Mouse (Mus musculus): ENCODE measurements around the gene Kdm3a. TPM values are rescaled to one million over a fixed set of nuclear protein-coding genes. Genes with fewer than 3 reads are reported as not detected.

Kdm3a gene
- polyA plus RNA-seq, 1 experiment: 4.9 TPM

DNA sequence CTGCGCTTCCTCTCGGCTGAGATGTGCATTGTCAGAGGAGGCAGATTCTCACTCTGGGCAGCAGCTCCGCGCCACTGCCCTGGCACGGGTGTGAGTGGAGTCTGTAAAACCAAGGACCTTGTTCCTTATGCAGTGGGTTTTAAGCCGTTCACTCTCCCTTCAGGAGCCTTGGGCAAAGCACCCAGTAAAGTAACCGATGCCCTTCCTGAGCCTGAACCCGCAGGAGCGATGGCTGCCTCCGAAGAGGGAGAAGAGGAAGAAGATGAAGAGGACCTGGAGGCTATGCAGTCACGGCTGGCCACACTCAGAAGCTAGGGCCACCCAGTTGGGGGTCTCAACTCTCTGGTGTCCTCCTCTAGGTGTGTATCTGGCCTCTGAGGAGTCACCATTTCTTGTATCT is 53.3 kb downstream of the Kdm3a start:
- peaks cover 26% of the 10 kb centered on the region for H3K36me3 ChIP-seq (ENCODE audit: control insufficient read depth, insufficient read depth)
- H3K79me2 ChIP-seq (ENCODE audit: control insufficient read depth, insufficient read depth): no peaks in the 10 kb centered on the region
- TF ChIP-seq MYOD1 (IDR thresholded peaks at IDR 0.05; ENCODE audit: control insufficient read depth, insufficient read length, low read depth) (no peak), CEBPB (IDR thresholded peaks at IDR 0.05; ENCODE audit: low read depth) (no peak), USF1 (IDR thresholded peaks at IDR 0.05; ENCODE audit: low read depth) (no peak), CTCF (IDR thresholded peaks at IDR 0.05; ENCODE audit: control insufficient read depth, insufficient read depth, insufficient read length) (no peak)
- no peak overlapping the region for H3ac ChIP-seq (ENCODE audit: control insufficient read depth, insufficient read length, low read depth)
- no peak overlapping the region for H3K4me3 ChIP-seq (ENCODE audit: insufficient read depth, poor library complexity, severe bottlenecking)
- H3K27me3 ChIP-seq (ENCODE audit: control insufficient read depth, insufficient read depth, insufficient read length): no peaks in the 10 kb centered on the region
- H3K79me3 ChIP-seq (ENCODE audit: low read depth): no peaks in the 10 kb centered on the region

GRCm38 (mm10) chr6:71575359-71575758 is 57.4 kb downstream of the Kdm3a start:
- H3K36me3 ChIP-seq (ENCODE audit: control insufficient read depth, insufficient read depth): peaks cover 31% of the 10 kb centered on the region
- no peak overlapping the region for H3K4me3 ChIP-seq (ENCODE audit: insufficient read depth, poor library complexity, severe bottlenecking)
- no peaks in the 10 kb centered on the region for H3K27me3 ChIP-seq (ENCODE audit: control insufficient read depth, insufficient read depth, insufficient read length)
- no peak overlapping the region for H3ac ChIP-seq (ENCODE audit: control insufficient read depth, insufficient read length, low read depth)
- TF ChIP-seq CTCF (IDR thresholded peaks at IDR 0.05; ENCODE audit: control insufficient read depth, insufficient read depth, insufficient read length): no peak
- no peaks in the 10 kb centered on the region for H3K79me2 ChIP-seq (ENCODE audit: control insufficient read depth, insufficient read depth)
- H3K79me3 ChIP-seq (ENCODE audit: low read depth): no peaks in the 10 kb centered on the region

GRCm38 (mm10) chr6:71569025-71569424 is 63.8 kb downstream of the Kdm3a start:
- H3K79me3 ChIP-seq (ENCODE audit: low read depth): no peaks in the 10 kb centered on the region

DNA sequence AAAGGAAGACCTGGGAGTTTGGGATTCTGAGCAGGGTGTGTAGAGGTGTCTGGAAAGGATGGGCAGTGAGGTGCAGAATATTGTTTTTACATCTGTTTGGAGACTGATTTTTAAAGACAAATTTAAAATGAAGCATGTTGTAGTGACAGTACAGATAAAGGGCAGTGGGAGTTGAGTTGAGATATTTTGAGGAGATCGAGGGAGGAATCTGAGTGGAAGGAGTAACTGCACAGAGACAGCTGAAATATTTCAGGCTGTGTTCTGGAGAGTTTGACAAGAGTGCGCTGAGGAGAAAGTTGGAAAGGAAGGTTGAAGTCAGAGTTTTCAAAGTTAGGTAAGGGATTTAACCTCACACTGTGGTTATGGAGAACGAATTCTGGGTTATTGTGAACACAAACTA is 64.2 kb downstream of the Kdm3a start:
- Histone ChIP-seq H3K79me2 (ENCODE audit: control insufficient read depth, insufficient read depth) (no peaks in the 10 kb centered on the region), H3K4me3 (ENCODE audit: insufficient read depth, poor library complexity, severe bottlenecking) (no peak overlapping the region), H3ac (ENCODE audit: control insufficient read depth, insufficient read length, low read depth) (no peak overlapping the region), H3K36me3 (ENCODE audit: control insufficient read depth, insufficient read depth) (peaks cover 14% of the 10 kb centered on the region), H3K79me3 (ENCODE audit: low read depth) (no peaks in the 10 kb centered on the region), H3K27me3 (ENCODE audit: control insufficient read depth, insufficient read depth, insufficient read length) (no peaks in the 10 kb centered on the region)
- no peak for TF ChIP-seq MYOD1 (IDR thresholded peaks at IDR 0.05; ENCODE audit: control insufficient read depth, insufficient read length, low read depth)
- no peak for TF ChIP-seq MAX (IDR thresholded peaks at IDR 0.05)
- no peak for TF ChIP-seq MYOG (IDR thresholded peaks at IDR 0.05; ENCODE audit: control insufficient read depth, extremely low read depth, insufficient read length)
- TF ChIP-seq CTCF (IDR thresholded peaks at IDR 0.05; ENCODE audit: control insufficient read depth, insufficient read depth, insufficient read length): no peak
- no peak for TF ChIP-seq CEBPB (IDR thresholded peaks at IDR 0.05; ENCODE audit: low read depth)
- TF ChIP-seq FOSL1 (IDR thresholded peaks at IDR 0.05; ENCODE audit: insufficient read depth, low read length, poor library complexity, severe bottlenecking): no peak
- no peak for TF ChIP-seq USF1 (IDR thresholded peaks at IDR 0.05; ENCODE audit: low read depth)

More at GRCm38 (mm10) chr6:71569025-71569424, 63.8 kb downstream of the Kdm3a start:
- Histone ChIP-seq H3K27me3 (ENCODE audit: control insufficient read depth, insufficient read depth, insufficient read length) (no peaks in the 10 kb centered on the region), H3K36me3 (ENCODE audit: control insufficient read depth, insufficient read depth) (peaks cover 18% of the 10 kb centered on the region), H3K79me2 (ENCODE audit: control insufficient read depth, insufficient read depth) (no peaks in the 10 kb centered on the region), H3K4me3 (ENCODE audit: insufficient read depth, poor library complexity, severe bottlenecking) (no peak overlapping the region), H3ac (ENCODE audit: control insufficient read depth, insufficient read length, low read depth) (no peak overlapping the region)
- no peak for TF ChIP-seq MYOG (IDR thresholded peaks at IDR 0.05; ENCODE audit: control insufficient read depth, extremely low read depth, insufficient read length)
- no peak for TF ChIP-seq CTCF (IDR thresholded peaks at IDR 0.05; ENCODE audit: control insufficient read depth, insufficient read depth, insufficient read length)

DNA sequence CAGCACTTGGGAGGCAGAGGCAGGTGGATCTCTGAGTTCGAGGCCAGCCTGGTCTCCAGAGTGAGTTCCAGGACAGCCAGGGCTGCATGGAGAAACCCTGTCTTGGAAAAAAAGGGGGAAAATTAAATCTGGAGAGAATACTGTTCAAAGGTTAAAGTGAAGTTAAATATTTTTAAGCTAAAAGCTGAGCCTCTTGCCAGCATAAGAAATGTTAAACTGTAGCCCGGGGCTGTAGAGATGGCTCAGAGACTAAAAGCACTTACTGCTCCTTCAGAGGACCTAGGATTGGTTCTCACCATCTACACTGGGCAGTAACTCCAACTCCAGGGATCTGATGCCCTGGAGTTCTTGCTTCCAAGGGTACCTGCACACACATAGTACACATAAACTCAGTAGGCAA is 76.0 kb downstream of the Kdm3a start:
- H3K27me3 ChIP-seq (ENCODE audit: control insufficient read depth, insufficient read depth, insufficient read length): no peaks in the 10 kb centered on the region

DNA sequence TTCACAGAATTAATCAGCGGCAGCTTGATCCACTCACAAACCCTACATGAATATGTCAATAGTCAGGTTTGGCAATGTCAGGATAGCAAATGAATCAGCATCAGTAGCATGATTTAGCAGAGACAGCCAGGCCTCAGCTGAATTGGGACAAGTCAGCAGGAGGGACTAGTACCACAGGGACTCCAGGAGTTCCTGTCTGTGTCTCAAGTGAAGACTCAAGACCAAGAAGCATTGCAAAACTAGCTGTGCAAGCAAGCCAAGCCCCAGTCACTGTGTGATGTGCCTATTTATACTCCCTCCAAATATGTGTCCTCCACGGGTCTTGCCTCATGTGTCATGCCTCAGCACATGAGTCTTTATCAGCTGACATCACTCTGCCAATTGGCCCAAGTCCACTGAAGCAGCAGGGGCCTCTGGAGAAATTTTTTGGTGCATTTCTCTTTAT is 77.3 kb downstream of the Kdm3a start:
- H3K79me2 ChIP-seq (ENCODE audit: control insufficient read depth, insufficient read depth): peaks cover 10% of the 10 kb centered on the region
- H3ac ChIP-seq (ENCODE audit: control insufficient read depth, insufficient read length, low read depth): no peak overlapping the region
- no peak overlapping the region for H3K4me3 ChIP-seq (ENCODE audit: insufficient read depth, poor library complexity, severe bottlenecking)
- peaks cover 19% of the 10 kb centered on the region for H3K36me3 ChIP-seq (ENCODE audit: control insufficient read depth, insufficient read depth)
- no peaks in the 10 kb centered on the region for H3K27me3 ChIP-seq (ENCODE audit: control insufficient read depth, insufficient read depth, insufficient read length)
- H3K79me3 ChIP-seq (ENCODE audit: low read depth): no peaks in the 10 kb centered on the region
- TF ChIP-seq MYOG (IDR thresholded peaks at IDR 0.05; ENCODE audit: control insufficient read depth, extremely low read depth, insufficient read length) (no peak), CEBPB (IDR thresholded peaks at IDR 0.05; ENCODE audit: low read depth) (no peak), CTCF (IDR thresholded peaks at IDR 0.05; ENCODE audit: control insufficient read depth, insufficient read depth, insufficient read length) (no peak), MAX (IDR thresholded peaks at IDR 0.05) (no peak), USF1 (IDR thresholded peaks at IDR 0.05; ENCODE audit: low read depth) (no peak), FOSL1 (IDR thresholded peaks at IDR 0.05; ENCODE audit: insufficient read depth, low read length, poor library complexity, severe bottlenecking) (no peak), MYOD1 (IDR thresholded peaks at IDR 0.05; ENCODE audit: control insufficient read depth, insufficient read length, low read depth) (no peak)

More for the DNA sequence above, 76.0 kb downstream of the Kdm3a start:
- Histone ChIP-seq H3K79me3 (ENCODE audit: low read depth) (no peaks in the 10 kb centered on the region), H3K4me3 (ENCODE audit: insufficient read depth, poor library complexity, severe bottlenecking) (no peak overlapping the region), H3K36me3 (ENCODE audit: control insufficient read depth, insufficient read depth) (peaks cover 28% of the 10 kb centered on the region), H3K79me2 (ENCODE audit: control insufficient read depth, insufficient read depth) (peaks cover 3% of the 10 kb centered on the region), H3ac (ENCODE audit: control insufficient read depth, insufficient read length, low read depth) (no peak overlapping the region)
- no peak for TF ChIP-seq MYOD1 (IDR thresholded peaks at IDR 0.05; ENCODE audit: control insufficient read depth, insufficient read length, low read depth)
- TF ChIP-seq CEBPB (IDR thresholded peaks at IDR 0.05; ENCODE audit: low read depth): no peak
- no peak for TF ChIP-seq MYOG (IDR thresholded peaks at IDR 0.05; ENCODE audit: control insufficient read depth, extremely low read depth, insufficient read length)
- no peak for TF ChIP-seq FOSL1 (IDR thresholded peaks at IDR 0.05; ENCODE audit: insufficient read depth, low read length, poor library complexity, severe bottlenecking)
- no peak for TF ChIP-seq MAX (IDR thresholded peaks at IDR 0.05)
- no peak for TF ChIP-seq USF1 (IDR thresholded peaks at IDR 0.05; ENCODE audit: low read depth)
- TF ChIP-seq CTCF (IDR thresholded peaks at IDR 0.05; ENCODE audit: control insufficient read depth, insufficient read depth, insufficient read length): no peak

Measured in C2C12 (cell line).